Mouse (Mus musculus) spleen, adult 2 months (tissue): ENCODE measurements around the gene BC049715. TPM values are rescaled to one million over a fixed set of nuclear protein-coding genes. Genes with fewer than 3 reads are reported as not detected.

Experiments
- DNase-seq, 2 experiments: peaks; one replicate each; pipeline versions ENCODE4 v3.0.0 to v3.0.0-alpha.2; 2012 to 2021; ENCODE audit warnings: low spot score in 2 of 2, low read depth in 1 of 2
- H3K27ac ChIP-seq: fragments of 200-500 bp; 2 replicates; pipeline ENCODE4 v1.5.1; 2012; ENCODE audit warnings: low read length, inconsistent platforms; ENCODE audit not compliant: insufficient read depth
- H3K27me3 ChIP-seq: fragments of 200-500 bp; 2 replicates; pipeline ENCODE4 v1.6.1; 2012; ENCODE audit warnings: mild to moderate bottlenecking, moderate library complexity, low read length, inconsistent platforms; ENCODE audit not compliant: control insufficient read depth, insufficient read depth
- H3K36me3 ChIP-seq: fragments of 200-500 bp; 2 replicates; pipeline ENCODE4 v1.6.1; 2012; ENCODE audit warnings: mild to moderate bottlenecking, low read length, inconsistent platforms; ENCODE audit not compliant: control insufficient read depth, insufficient read depth
- H3K4me1 ChIP-seq: fragments of 200-500 bp; 2 replicates; pipeline ENCODE4 v1.6.1; 2011; ENCODE audit warnings: inconsistent platforms; ENCODE audit not compliant: control insufficient read depth, insufficient read depth, insufficient read length
- H3K4me3 ChIP-seq: fragments of 200-500 bp; 2 replicates; pipeline ENCODE4 v1.5.1; 2011; ENCODE audit warnings: mild to moderate bottlenecking, inconsistent platforms; ENCODE audit not compliant: insufficient read depth, insufficient read length; ENCODE audit errors: extremely low read depth
- CTCF ChIP-seq: fragments of 200-500 bp; IDR thresholded peaks from 2 replicates; pipeline ENCODE4 v1.5.1; 2011; ENCODE audit warnings: mild to moderate bottlenecking, inconsistent platforms; ENCODE audit not compliant: insufficient read depth, insufficient read length, insufficient replicate concordance; ENCODE audit errors: extremely low read depth
- POLR2A ChIP-seq: fragments of 200-500 bp; IDR thresholded peaks from 2 replicates; pipeline ENCODE4 v1.6.1; 2011; ENCODE audit warnings: low read depth, low read length, inconsistent platforms
- WGBS: fragments of 180-500 bp; shearing (Covaris S2); methylation state at CpG from one replicate; pipeline ENCODE4 v1.1.7; 2018; 5-methylcytosine and 5-hydroxymethylcytosine counted together
- polyA plus RNA-seq: library from polyadenylated mRNA; depleted of rRNA; stranded (reverse); fragments of >200 nt; gene quantifications from 2 replicates; pipeline ENCODE4 v1.2.3, GENCODE M21; 2012

Gene BC049715
- polyA plus RNA-seq, 1 experiment = 0.72 TPM

GRCm38 (mm10) chr6:136856071-136856636 is 28.7 kb downstream of the BC049715 start:
- H3K27me3 ChIP-seq = no peaks in the 10 kb centered on the region
- H3K4me3 ChIP-seq = peak overlapping the region; percentile 31
- H3K36me3 ChIP-seq = no peaks in the 10 kb centered on the region
- H3K27ac ChIP-seq = peak overlapping the region; percentile 43
- peaks cover 31% of the 10 kb centered on the region for H3K4me1 ChIP-seq
- WGBS = 19% methylated on average over 14 of the region's 14 CpGs
- TF ChIP-seq CTCF (no peak), POLR2A (no peak)
- DNase-seq = no peak

- peak within 1 kb of the TSS; percentile 46; the same call in 1 of the 2 replicates for H3K27ac ChIP-seq
- no peaks in the 10 kb centered on the region for H3K27me3 ChIP-seq
- 10% methylated on average over 18 of the region's 18 CpGs for WGBS
- no peaks in the 10 kb centered on the region for H3K36me3 ChIP-seq
- H3K4me3 ChIP-seq = peak within 1 kb of the TSS; percentile 22; the same call in 1 of the 2 replicates
- TF ChIP-seq POLR2A (no peak), CTCF (no peak)
- H3K4me1 ChIP-seq = peaks cover 31% of the 10 kb centered on the region
- no peak for DNase-seq
Observed at GRCm38 (mm10) chr6:136857186-136857872, 29.9 kb downstream of the BC049715 start, which contains the start of gene Art4. TSS of gene Art4 (minus strand) at chr6:136857733.

GRCm38 (mm10) chr6:136857873-136858260 is 30.4 kb downstream of the BC049715 start:
- no peaks in the 10 kb centered on the region for H3K27me3 ChIP-seq
- TF ChIP-seq CTCF = no peak
- no peak for TF ChIP-seq POLR2A
- H3K4me1 ChIP-seq = peaks cover 28% of the 10 kb centered on the region
- H3K4me3 ChIP-seq = no peak overlapping the region
- H3K27ac ChIP-seq = peak overlapping the region; percentile 46; the same call in 1 of the 2 replicates
- no peaks in the 10 kb centered on the region for H3K36me3 ChIP-seq
- 24% methylated on average over 11 of the region's 11 CpGs for WGBS
- DNase-seq = no peak

- 88% methylated on average over 8 of the region's 8 CpGs for WGBS
- H3K27me3 ChIP-seq = no peaks in the 10 kb centered on the region
- DNase-seq = no peak
- peaks cover 28% of the 10 kb centered on the region for H3K4me1 ChIP-seq
- H3K27ac ChIP-seq = no peak overlapping the region
- no peaks in the 10 kb centered on the region for H3K36me3 ChIP-seq
- TF ChIP-seq POLR2A = no peak
- TF ChIP-seq CTCF = no peak
- no peak overlapping the region for H3K4me3 ChIP-seq
Observed at GRCm38 (mm10) chr6:136858420-136858819, 31.0 kb downstream of the BC049715 start.

GRCm38 (mm10) chr6:136861020-136861419 is 33.6 kb downstream of the BC049715 start:
- no peak overlapping the region for H3K4me3 ChIP-seq
- H3K36me3 ChIP-seq = no peaks in the 10 kb centered on the region
- H3K27ac ChIP-seq = no peak overlapping the region
- DNase-seq = no peak
- H3K27me3 ChIP-seq = no peaks in the 10 kb centered on the region
- H3K4me1 ChIP-seq = peaks cover 11% of the 10 kb centered on the region; the same call in 1 of the 2 replicates
- WGBS = 51% methylated on average over 9 of the region's 9 CpGs
- TF ChIP-seq CTCF = no peak

- DNase-seq = no peak
- WGBS = 85% methylated on average over 5 of the region's 5 CpGs
Observed at GRCm38 (mm10) chr6:136865360-136865759, 37.9 kb downstream of the BC049715 start.

GRCm38 (mm10) chr6:136866150-136866549 is 38.7 kb downstream of the BC049715 start:
- Histone ChIP-seq H3K4me1 (no peaks in the 10 kb centered on the region), H3K36me3 (no peaks in the 10 kb centered on the region), H3K4me3 (no peak overlapping the region), H3K27me3 (no peaks in the 10 kb centered on the region), H3K27ac (no peak overlapping the region)
- TF ChIP-seq CTCF = no peak
- TF ChIP-seq POLR2A = no peak
- 92% methylated on average over 4 of the region's 4 CpGs for WGBS
- DNase-seq = no peak

More at GRCm38 (mm10) chr6:136865360-136865759, 37.9 kb downstream of the BC049715 start:
- H3K27ac ChIP-seq = no peak overlapping the region
- no peak overlapping the region for H3K4me3 ChIP-seq
- H3K27me3 ChIP-seq = no peaks in the 10 kb centered on the region
- TF ChIP-seq POLR2A = no peak
- TF ChIP-seq CTCF = no peak
- H3K4me1 ChIP-seq = no peaks in the 10 kb centered on the region
- H3K36me3 ChIP-seq = no peaks in the 10 kb centered on the region
